Mouse (Mus musculus): ENCODE data around the gene Trpv5.

DNA sequence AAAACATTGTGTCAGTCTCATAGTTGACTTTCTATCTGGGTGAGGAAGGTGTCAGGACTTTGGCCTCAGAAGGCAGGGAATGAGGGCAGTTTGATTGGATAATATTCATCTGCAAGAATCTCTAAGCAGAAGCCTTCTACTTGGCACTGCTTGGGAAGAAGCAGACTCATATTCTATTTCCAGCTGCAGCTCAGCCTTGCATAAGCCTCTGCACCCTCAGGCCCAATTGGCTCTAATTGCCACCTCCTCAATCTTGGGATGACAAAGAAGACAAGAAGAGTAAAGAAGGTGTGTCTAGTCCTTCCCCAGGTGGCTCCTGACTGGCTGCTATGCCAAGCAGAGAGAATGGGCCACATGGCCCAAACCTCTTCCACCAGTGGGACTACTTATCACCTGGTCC is 33.9 kb downstream of the Trpv5 start:
- TF ChIP-seq E2F4 (IDR thresholded peaks at IDR 0.05; ENCODE audit: insufficient read depth) (no peak), POLR2A (IDR thresholded peaks at IDR 0.05; ENCODE audit: insufficient read length, low read depth) (no peak), USF1 (IDR thresholded peaks at IDR 0.05; ENCODE audit: low read depth) (no peak), CEBPB (IDR thresholded peaks at IDR 0.05; ENCODE audit: insufficient read depth, poor library complexity, severe bottlenecking) (no peak)

Measured in myocyte (in vitro differentiated cells).